Mouse (Mus musculus) testis, adult 2 months (tissue): ENCODE measurements around the gene Acss1.

ENCODE experiments used
- CTCF ChIP-seq: fragments of 200-500 bp; IDR thresholded peaks from 2 replicates; pipeline ENCODE4 v1.5.1; 2012; ENCODE audit warnings: low read depth, mild to moderate bottlenecking, inconsistent platforms, low read length, moderate library complexity; ENCODE audit not compliant: control insufficient read depth, insufficient read depth, insufficient replicate concordance
- POLR2A ChIP-seq: fragments of 200-500 bp; IDR thresholded peaks from 2 replicates; pipeline ENCODE4 v1.6.1; 2012; ENCODE audit warnings: low read depth, mild to moderate bottlenecking, inconsistent platforms, low read length, moderate library complexity; ENCODE audit not compliant: control insufficient read depth

- TF ChIP-seq CTCF (no peak), POLR2A (no peak)
Measured at GRCm38 (mm10) chr2:150675525-150675924, 7.2 kb upstream of the Acss1 start.
